Mouse (Mus musculus) forebrain, postnatal 0 days (tissue): ENCODE results near the gene Sulf2. TPM values are rescaled to one million over a fixed set of nuclear protein-coding genes. Genes with fewer than 3 reads are reported as not detected.

Experiments
- ATAC-seq: fragments of 200-750 bp; cut with Nextera tagmentation; 2 replicates; pipeline ENCODE4 v1.8.0; 2017; ENCODE audit warnings: mild to moderate bottlenecking, moderate library complexity
- DNase-seq: peaks from one replicate; pipeline ENCODE4 v3.0.0-alpha.2; 2015
- H3K27ac ChIP-seq: fragments of 300-500 bp; sonication (generic); 2 replicates; pipeline ENCODE4 v1.5.1; 2014; ENCODE audit warnings: low read depth, mild to moderate bottlenecking, antibody characterized with exemption, low read length, moderate library complexity, mixed read lengths
- H3K27me3 ChIP-seq: fragments of 300-500 bp; sonication (generic); 2 replicates; pipeline ENCODE4 v1.6.1; 2014; ENCODE audit warnings: mild to moderate bottlenecking, low read length, mixed read lengths; ENCODE audit not compliant: insufficient read depth
- H3K36me3 ChIP-seq: fragments of 300-500 bp; sonication (generic); 2 replicates; pipeline ENCODE4 v1.6.1; 2014; ENCODE audit warnings: mild to moderate bottlenecking, moderate library complexity; ENCODE audit not compliant: insufficient read depth
- H3K4me1 ChIP-seq: fragments of 300-500 bp; sonication (generic); 2 replicates; pipeline ENCODE4 v1.6.1; 2014; ENCODE audit warnings: antibody characterized with exemption; ENCODE audit not compliant: insufficient read depth
- H3K4me2 ChIP-seq: fragments of 300-500 bp; sonication (generic); 2 replicates; pipeline ENCODE4 v1.6.1; 2014; ENCODE audit warnings: low read depth, mild to moderate bottlenecking, moderate library complexity
- H3K4me3 ChIP-seq: fragments of 300-500 bp; sonication (generic); 2 replicates; pipeline ENCODE4 v1.5.1; 2014; ENCODE audit warnings: low read depth, low read length, mixed read lengths
- H3K9ac ChIP-seq: fragments of 300-500 bp; sonication (generic); 2 replicates; pipeline ENCODE4 v1.6.1; 2014; ENCODE audit warnings: mild to moderate bottlenecking
- H3K9me3 ChIP-seq: fragments of 300-500 bp; sonication (generic); 2 replicates; pipeline ENCODE4 v1.6.1; 2016; ENCODE audit warnings: low read length
- CTCF ChIP-seq: sonication (generic); IDR thresholded peaks from 2 replicates; pipeline ENCODE4 v1.5.1; 2016; ENCODE audit warnings: antibody characterized with exemption, control low read depth, low read depth
- WGBS: fragments of 180-500 bp; shearing (Covaris S2); extraction: QIAGEN DNeasy Blood & Tissue Kit; methylation state at CpG from one replicate; pipeline ENCODE4 v1.1.7; 2014; 5-methylcytosine and 5-hydroxymethylcytosine counted together
- polyA plus RNA-seq: library from polyadenylated mRNA; unstranded; fragments of >200 nt; fragmentation: Nextera tagmentation; extraction: Ambion mirVana; gene quantifications from 2 replicates; pipeline ENCODE4 v1.2.1, GENCODE M21; 2015
- total RNA-seq: library from RNA; depleted of rRNA; stranded (reverse); fragments of >200 nt; gene quantifications from 2 replicates; pipeline ENCODE4 v1.2.3, GENCODE M21; 2014; rRNA removed

Sulf2 gene
- total and polyA plus RNA-seq, 2 experiments from 2014 or later, result 67.5 to 95.6 TPM

- WGBS, result 19% methylated on average over 13 of the region's 13 CpGs
- Histone ChIP-seq H3K4me3 (no peak overlapping the region), H3K9me3 (no peaks in the 10 kb centered on the region), H3K36me3 (no peaks in the 10 kb centered on the region), H3K27me3 (no peaks in the 10 kb centered on the region), H3K9ac (peak overlapping the region; percentile 6; the same call in 1 of the 2 replicates), H3K4me1 (peaks cover 9% of the 10 kb centered on the region; the same call in 1 of the 2 replicates), H3K4me2 (peak overlapping the region; percentile 26), H3K27ac (peak overlapping the region; percentile 36; the same call in 1 of the 2 replicates)
- no peak for TF ChIP-seq CTCF
- DNase-seq (no peak), ATAC-seq (no peak)
Measured at GRCm38 (mm10) chr2:166030256-166030995, 125.0 kb downstream of the Sulf2 start.

DNA sequence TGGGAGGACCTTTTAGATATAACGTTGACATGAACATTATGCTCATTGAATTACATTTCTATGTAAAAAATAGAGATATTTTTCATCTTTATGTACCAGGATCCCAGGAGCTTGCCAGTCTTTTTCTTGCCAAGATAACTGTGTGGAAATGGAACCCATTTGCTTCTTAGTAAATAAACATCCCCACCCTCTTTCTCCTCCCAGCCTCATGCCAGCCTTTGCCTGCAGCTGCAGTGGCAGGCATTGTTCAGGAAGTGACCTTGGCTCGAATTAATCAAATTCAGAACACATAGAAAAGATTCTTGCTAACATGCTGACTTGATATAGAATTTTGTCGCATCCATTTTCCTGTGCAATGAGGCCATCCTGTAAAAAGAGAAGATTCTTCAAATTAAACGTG lies 126.2 kb downstream of the Sulf2 start:
- TF ChIP-seq CTCF, result no peak
- H3K27ac ChIP-seq, result no peak overlapping the region
- no peak overlapping the region for H3K4me3 ChIP-seq
- no peak for ATAC-seq
- no peaks in the 10 kb centered on the region for H3K36me3 ChIP-seq
- H3K9me3 ChIP-seq, result no peaks in the 10 kb centered on the region
- peaks cover 19% of the 10 kb centered on the region; the same call in 1 of the 2 replicates for H3K4me1 ChIP-seq
- DNase-seq, result no peak
- no peak overlapping the region for H3K9ac ChIP-seq
- WGBS, result 38% methylated on average over 4 of the region's 4 CpGs
- no peaks in the 10 kb centered on the region for H3K27me3 ChIP-seq
- H3K4me2 ChIP-seq, result no peak overlapping the region

DNA sequence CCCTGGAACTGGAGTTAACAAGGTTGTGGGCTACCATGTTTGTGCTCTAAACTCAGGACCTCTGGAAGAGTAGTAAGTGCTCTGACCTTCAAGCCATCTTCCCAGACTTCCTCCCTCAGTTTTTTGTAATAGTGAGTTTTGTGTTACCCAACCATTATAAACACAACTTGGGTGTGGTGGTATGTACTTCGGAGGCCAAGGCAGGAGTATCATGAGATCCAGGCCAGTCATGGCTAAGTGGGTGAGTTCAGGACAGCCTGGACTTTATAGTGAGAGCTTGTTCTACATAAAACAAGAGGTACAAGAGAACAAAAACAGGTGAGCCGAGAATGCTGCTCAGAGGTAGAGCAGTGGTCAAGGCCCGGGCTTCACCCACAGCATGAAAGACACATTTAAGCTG lies 127.6 kb downstream of the Sulf2 start:
- H3K36me3 ChIP-seq, result no peaks in the 10 kb centered on the region
- no peak for ATAC-seq
- WGBS, result 95% methylated on average over 3 of the region's 3 CpGs
- no peak for DNase-seq
- H3K27me3 ChIP-seq, result no peaks in the 10 kb centered on the region
- no peaks in the 10 kb centered on the region for H3K9me3 ChIP-seq
- no peak overlapping the region for H3K27ac ChIP-seq
- H3K4me1 ChIP-seq, result peaks cover 19% of the 10 kb centered on the region; the same call in 1 of the 2 replicates
- H3K4me3 ChIP-seq, result no peak overlapping the region
- no peak overlapping the region for H3K4me2 ChIP-seq
- no peak for TF ChIP-seq CTCF
- no peak overlapping the region for H3K9ac ChIP-seq

- 93% methylated on average over 5 of the region's 5 CpGs for WGBS
- no peak for ATAC-seq
Measured at GRCm38 (mm10) chr2:166025943-166026342, 129.5 kb downstream of the Sulf2 start.

GRCm38 (mm10) chr2:166024621-166025020 lies 130.8 kb downstream of the Sulf2 start:
- no peak overlapping the region for H3K4me2 ChIP-seq
- peaks cover 23% of the 10 kb centered on the region for H3K4me1 ChIP-seq
- H3K9ac ChIP-seq, result no peak overlapping the region
- no peaks in the 10 kb centered on the region for H3K9me3 ChIP-seq
- DNase-seq (peak; percentile 52), ATAC-seq (no peak)
- 35% methylated on average over 4 of the region's 4 CpGs for WGBS
- no peaks in the 10 kb centered on the region for H3K36me3 ChIP-seq
- H3K4me3 ChIP-seq, result no peak overlapping the region
- no peak overlapping the region; the same call in 1 of the 2 replicates for H3K27ac ChIP-seq
- TF ChIP-seq CTCF, result no peak
- no peaks in the 10 kb centered on the region for H3K27me3 ChIP-seq

More at GRCm38 (mm10) chr2:166025943-166026342, 129.5 kb downstream of the Sulf2 start:
- no peak overlapping the region for H3K4me2 ChIP-seq
- H3K27me3 ChIP-seq, result no peaks in the 10 kb centered on the region
- peaks cover 32% of the 10 kb centered on the region for H3K4me1 ChIP-seq
- no peak overlapping the region for H3K27ac ChIP-seq
- TF ChIP-seq CTCF, result no peak
- H3K9me3 ChIP-seq, result no peaks in the 10 kb centered on the region
- H3K4me3 ChIP-seq, result no peak overlapping the region
- no peak for DNase-seq
- H3K9ac ChIP-seq, result no peak overlapping the region
- no peaks in the 10 kb centered on the region for H3K36me3 ChIP-seq

DNA sequence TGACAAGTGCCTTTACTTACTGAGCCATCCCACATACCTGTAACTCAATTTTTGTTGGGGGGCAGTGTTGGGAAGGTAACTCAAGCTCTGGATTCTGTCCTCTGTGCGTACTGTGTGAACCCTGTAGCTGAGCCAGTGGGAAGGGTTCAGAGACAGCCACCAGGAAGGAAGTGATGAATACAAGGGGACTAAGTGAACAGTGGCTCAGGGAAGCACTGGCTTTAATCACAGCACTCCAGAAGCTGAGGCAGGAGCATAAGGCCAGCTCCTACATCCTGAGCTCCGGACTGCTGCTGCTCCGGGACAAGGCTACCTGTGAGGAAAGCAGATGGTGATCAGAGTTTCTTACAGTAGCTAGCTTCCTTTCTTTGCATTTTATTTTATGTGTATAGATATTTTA lies 131.4 kb downstream of the Sulf2 start:
- Histone ChIP-seq H3K27me3 (no peaks in the 10 kb centered on the region), H3K4me2 (no peak overlapping the region), H3K9ac (no peak overlapping the region), H3K4me1 (peaks cover 23% of the 10 kb centered on the region), H3K27ac (no peak overlapping the region; the same call in 1 of the 2 replicates), H3K4me3 (no peak overlapping the region), H3K9me3 (no peaks in the 10 kb centered on the region), H3K36me3 (no peaks in the 10 kb centered on the region)
- WGBS, result 84% methylated on average over 3 of the region's 3 CpGs
- no peak for TF ChIP-seq CTCF
- ATAC-seq (no peak), DNase-seq (no peak)

Other genes with a start within 250 kb of the Sulf2 start
- 19.8 and 24.1 TPM in 2 replicates for gene Ncoa3, start 163.0 kb downstream of the Sulf2 start, total RNA-seq
- gene Ncoa3, start 163.0 kb downstream of the Sulf2 start, polyA plus RNA-seq, result 6.6 and 9.8 TPM in 2 replicates